Mouse (Mus musculus) C2C12 (cell line): ENCODE results near the gene Snapc3.

Source experiments
- CTCF ChIP-seq: IDR thresholded peaks from one replicate; pipeline ENCODE4 v1.5.1; 2011; ENCODE audit not compliant: control insufficient read depth, insufficient read depth, insufficient read length
- FOSL1 ChIP-seq: IDR thresholded peaks from one replicate; pipeline ENCODE4 v1.8.0; 2011; ENCODE audit warnings: mild to moderate bottlenecking, low read length; ENCODE audit not compliant: poor library complexity, insufficient read depth, severe bottlenecking
- MYOD1 ChIP-seq: IDR thresholded peaks from one replicate; pipeline ENCODE4 v1.6.1; 2011; ENCODE audit warnings: low read depth; ENCODE audit not compliant: control insufficient read depth, insufficient read length
- USF1 ChIP-seq: IDR thresholded peaks from one replicate; pipeline ENCODE4 v1.6.1; 2011; ENCODE audit warnings: low read depth, mild to moderate bottlenecking, control low read depth, moderate library complexity

- TF ChIP-seq CTCF = no peak
- TF ChIP-seq FOSL1 = no peak
- no peak for TF ChIP-seq USF1
- TF ChIP-seq MYOD1 = no peak
These were observed 20.6 kb downstream of the Snapc3 start for GRCm38 (mm10) chr4:83438116-83438515.
